15 mouse cellular contexts compared by ENCODE assay signal in genomic region chr6:140444147-140444546, GRCm38 (mm10).
"Had no signal": no experiment of that assay in that cellular context is flagged by ENCODE, and none has a peak within 500 bp of the region (broad histone marks: within the 10 kb centered on the region; RNA-seq: fewer than 3 reads in every experiment).

No protein-coding gene starts in this region.

- H3K4me3 ChIP-seq: layer of hippocampus, adult 2 months; limb, embryonic 12.5 days; liver, embryonic 13.5 days; lung, embryonic 15.5 days; megakaryocyte, embryonic 14.5 days; midbrain, embryonic 12.5 days had no signal

- H3K9me3 ChIP-seq: limb, embryonic 12.5 days; liver, embryonic 13.5 days; lung, embryonic 15.5 days; megakaryocyte, embryonic 14.5 days; midbrain, embryonic 12.5 days had no signal

- H3K9ac ChIP-seq: limb, embryonic 12.5 days; liver, embryonic 13.5 days; liver, postnatal 0 days; lung, embryonic 15.5 days had no signal

- H3K4me1 ChIP-seq: liver, embryonic 13.5 days; megakaryocyte, embryonic 14.5 days had no signal

- ATAC-seq: liver, postnatal 0 days had no signal

- H3K27me3 ChIP-seq: limb, embryonic 12.5 days; liver, embryonic 13.5 days; lung, embryonic 15.5 days; megakaryocyte, embryonic 14.5 days; midbrain, embryonic 12.5 days had no signal

- H3K4me2 ChIP-seq: limb, embryonic 12.5 days; liver, embryonic 13.5 days; lung, embryonic 15.5 days had no signal

- H3K27ac ChIP-seq: kidney, postnatal 0 days; layer of hippocampus, adult 2 months; liver, embryonic 13.5 days; lung, embryonic 15.5 days; macrophage; stomach, postnatal 0 days had no signal

- DNase-seq: kidney, adult 8-10 months; kidney, postnatal 36 days; liver; liver, embryonic 13.5 days; liver, postnatal 0 days; lung, postnatal 14 days; thymus, postnatal 4 days had no signal

- H3K36me3 ChIP-seq: liver, embryonic 13.5 days; lung, embryonic 15.5 days had no signal
